Mouse (Mus musculus): ENCODE data around the gene Slc7a10.
"Not testable (repeated sequence)": the region's sequence is repeated elsewhere in the genome, so short reads cannot be mapped to it uniquely, and the experiment has no call there.

Slc7a10 gene

DNA sequence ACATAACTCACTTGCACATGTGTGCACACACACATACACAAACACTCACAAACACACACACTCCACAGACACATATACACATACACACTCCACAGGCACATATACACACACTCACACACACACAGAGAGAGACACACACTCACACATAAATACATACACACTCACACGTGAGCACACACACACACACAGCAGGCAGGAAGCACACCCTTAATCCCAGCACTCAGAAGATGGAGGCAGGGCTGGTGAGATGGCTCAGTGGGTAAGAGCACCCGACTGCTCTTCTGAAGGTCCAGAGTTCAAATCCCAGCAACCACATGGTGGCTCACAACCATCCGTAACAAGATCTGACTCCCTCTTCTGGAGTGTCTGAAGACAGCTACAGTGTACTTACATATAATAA, 51.8 kb downstream of the Slc7a10 start:
- not testable (repeated sequence) for DNase-seq (ENCODE audit: low spot score in 2 of 2)

Measured in thymus, postnatal 10 days (tissue).